Mouse (Mus musculus) spleen, adult 2 months (tissue): ENCODE measurements around the gene Csrp1.

Experiments used
- CTCF ChIP-seq: fragments of 200-500 bp; IDR thresholded peaks from 2 replicates; pipeline ENCODE4 v1.5.1; 2011; ENCODE audit warnings: mild to moderate bottlenecking, inconsistent platforms; ENCODE audit not compliant: insufficient read depth, insufficient read length, insufficient replicate concordance; ENCODE audit errors: extremely low read depth
- POLR2A ChIP-seq: fragments of 200-500 bp; IDR thresholded peaks from 2 replicates; pipeline ENCODE4 v1.6.1; 2011; ENCODE audit warnings: low read depth, low read length, inconsistent platforms

GRCm38 (mm10) chr1:135676938-135677682, 42.8 kb upstream of the Csrp1 start:
- no peak for TF ChIP-seq CTCF
- no peak for TF ChIP-seq POLR2A
